Mouse (Mus musculus): ENCODE measurements at regions not wholly inside any gene's neighbourhood (a gene's known extent, or its start where the extent isn't known, plus 50 kb on each side); places are given as distances from the start of the nearest gene placed in this dataset.

DNA sequence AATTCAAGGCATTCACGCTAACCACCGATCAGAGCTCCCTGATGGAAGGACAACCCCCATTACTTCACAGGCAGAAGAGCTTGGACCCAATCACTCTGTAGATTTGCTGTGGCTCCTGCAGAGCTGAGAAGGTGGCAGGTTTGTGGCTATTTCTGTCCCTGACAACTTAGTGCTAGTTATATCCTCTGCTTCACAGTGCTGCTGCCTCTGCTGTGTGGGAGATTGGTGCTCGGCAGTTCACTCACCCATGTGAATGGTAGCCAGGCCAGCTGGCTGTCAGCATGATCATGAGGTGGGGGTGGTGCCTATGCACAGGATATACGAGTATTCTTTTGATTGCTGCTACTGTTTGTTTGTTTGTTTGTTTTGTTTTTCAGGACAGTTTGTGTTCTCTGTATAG, 113.9 kb downstream of the Gm10131 start:
- DNase-seq (ENCODE audit: low read depth, low spot score): no peak

- DNase-seq (ENCODE audit: low read depth, low spot score): no peak
Observed at GRCm38 (mm10) chr8:33992946-33993345, 118.6 kb downstream of the Gm10131 start.

DNA sequence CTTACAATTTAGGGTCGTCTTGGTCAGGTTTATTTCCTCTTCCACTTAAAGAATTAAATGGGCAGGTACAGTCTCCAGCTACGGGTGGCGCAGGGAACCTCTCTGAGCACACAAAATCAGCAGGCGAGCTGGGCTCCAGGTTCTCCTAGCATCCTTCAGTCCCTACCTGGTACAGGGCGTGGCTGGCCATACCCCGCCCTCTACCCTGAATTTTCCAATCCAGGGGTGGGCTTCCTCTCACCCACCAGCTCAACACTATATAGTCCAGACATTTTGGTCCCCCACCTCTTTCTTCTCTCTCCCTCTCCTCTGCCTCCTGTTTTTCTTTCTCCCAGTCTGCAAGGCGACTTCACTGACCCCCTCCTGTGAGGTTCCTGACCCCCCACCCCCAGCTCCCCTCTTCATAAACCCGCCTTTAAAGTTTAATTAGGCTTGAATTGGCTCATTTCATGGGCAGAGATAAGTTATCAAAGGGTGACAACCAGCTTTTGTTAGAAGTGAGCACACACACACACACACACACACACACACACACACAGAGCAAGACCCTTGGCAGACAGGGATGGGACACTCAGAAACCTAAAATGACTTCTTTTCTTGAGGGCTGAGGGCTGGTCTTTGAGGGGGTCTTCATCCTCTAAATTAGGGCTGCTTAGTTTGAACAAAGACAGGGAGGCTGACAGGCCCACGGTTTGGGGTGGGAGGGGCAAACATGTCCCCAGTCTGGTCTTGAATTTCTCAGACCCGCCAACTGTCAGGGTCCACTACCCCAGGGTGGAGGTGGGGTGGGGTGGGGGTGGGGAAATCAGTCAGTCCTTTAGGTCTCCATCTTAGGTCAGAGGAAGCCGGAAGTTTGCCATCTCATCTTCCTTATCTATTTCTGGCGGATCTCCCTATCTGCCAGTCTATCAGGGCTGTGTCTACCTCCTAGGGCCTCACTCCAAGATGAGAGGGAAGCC, 119.3 kb downstream of the Gm10131 start:
- DNase-seq (ENCODE audit: low read depth, low spot score): no peak

DNA sequence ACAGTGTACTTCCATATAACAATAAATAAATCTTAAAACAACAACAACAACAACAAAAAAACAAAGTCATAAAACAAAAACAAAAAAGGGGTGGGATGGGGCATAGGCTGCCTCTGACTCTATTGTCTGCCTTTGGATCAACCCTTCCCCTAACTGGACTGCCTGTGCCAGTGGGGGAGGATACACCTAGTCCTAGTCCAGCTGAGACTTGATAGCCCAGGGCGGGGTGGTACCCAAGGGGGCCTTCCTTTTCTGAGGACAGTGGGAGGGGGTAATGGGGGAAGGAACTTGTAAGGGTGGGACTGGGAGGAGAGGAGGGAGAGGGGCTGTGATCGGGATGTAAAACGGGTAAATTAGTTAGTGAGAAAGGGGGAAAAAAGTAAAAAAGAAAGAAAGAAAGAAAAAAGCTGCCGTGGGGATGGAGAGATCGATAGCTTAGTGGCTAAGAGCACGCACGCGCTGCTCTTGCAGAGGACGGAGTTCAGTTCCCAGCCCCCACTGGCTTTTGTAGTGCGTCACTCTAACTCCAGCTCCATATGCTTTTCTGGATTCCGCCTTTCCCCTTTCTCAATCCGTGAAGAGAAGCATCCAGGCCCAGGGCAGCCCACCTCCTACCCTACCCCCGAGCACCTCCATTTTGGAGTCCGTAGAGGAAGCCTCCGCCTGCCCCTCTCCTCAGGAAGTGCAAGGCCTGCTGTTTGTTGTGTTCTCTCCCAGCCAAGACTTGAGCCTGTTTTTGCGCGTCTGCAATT, 120.2 kb downstream of the Gm10131 start:
- no peak for DNase-seq (ENCODE audit: low read depth, low spot score)

DNA sequence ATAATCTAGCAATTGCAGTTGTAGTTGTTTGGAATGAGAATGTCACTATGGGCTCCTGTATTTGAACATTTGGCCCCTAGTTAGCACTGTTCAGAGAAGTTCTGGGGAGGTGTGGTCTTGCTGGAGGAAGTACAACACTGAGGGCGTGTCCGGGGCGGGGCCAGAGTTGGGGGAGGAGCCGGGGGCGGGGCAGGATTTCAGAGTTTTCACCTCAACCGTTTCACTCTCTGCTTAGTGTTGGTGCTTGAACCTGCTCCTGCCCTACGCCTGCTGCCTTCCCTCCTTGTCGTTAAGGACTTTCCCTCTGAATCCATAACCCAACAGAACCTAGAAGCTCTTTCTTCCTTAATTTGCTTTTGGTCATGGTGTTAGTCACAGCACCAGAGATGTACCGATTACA, 121.5 kb downstream of the Gm10131 start:
- DNase-seq (ENCODE audit: low read depth, low spot score): peak; percentile 41

DNA sequence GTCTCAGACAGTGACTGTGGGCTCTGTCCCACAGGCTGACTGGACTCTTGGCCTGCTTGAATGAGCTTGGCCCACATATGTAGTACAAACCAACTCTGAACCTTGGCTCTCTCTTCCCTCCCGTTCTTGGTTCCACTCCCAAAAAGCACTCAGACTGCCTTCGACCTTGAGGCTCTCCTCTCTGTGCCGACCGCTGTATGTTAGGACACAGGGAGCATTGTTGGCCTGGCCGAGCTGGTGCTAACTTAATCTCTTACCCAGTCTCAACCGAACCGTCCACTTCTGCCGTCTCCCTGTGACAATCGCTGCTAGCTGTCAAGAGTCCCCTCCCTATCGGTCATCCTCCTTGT, 123.8 kb downstream of the Gm10131 start:
- no peak for DNase-seq (ENCODE audit: low read depth, low spot score)

DNA sequence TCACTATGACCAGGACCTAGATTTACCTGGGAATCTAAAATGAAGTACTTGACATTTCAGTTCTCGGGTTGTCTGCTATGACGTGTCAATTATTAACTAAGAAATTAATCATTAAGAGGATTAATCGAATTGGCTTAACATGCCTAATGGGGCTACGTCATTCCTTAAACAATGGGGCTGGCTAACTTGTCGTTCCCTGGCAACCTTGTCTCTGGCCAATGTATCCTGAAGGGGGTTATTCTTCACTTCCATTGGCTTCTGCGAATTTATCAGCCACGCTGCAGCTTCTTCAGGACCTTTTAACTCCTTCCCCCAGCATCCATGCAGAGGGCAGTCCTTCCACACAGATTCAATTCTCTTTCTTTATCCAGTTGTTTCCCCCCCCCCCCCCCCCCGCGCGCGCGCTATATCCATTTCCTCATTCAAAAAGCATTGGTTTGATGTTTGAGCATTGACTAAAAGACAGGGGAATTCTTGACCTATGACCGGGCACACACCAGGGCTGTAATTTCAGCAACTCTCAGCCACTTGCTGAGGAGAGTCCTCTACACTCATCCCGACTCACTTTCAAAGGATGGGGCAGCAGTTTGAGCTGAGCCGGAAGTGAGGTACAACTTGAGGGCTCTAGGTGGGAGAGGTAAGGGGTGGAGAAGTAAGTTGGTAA, 124.3 kb downstream of the Gm10131 start:
- DNase-seq (ENCODE audit: low read depth, low spot score): no peak

- DNase-seq (ENCODE audit: low read depth, low spot score): no peak
Observed at GRCm38 (mm10) chr8:33986657-33987056, 124.9 kb downstream of the Gm10131 start.

DNA sequence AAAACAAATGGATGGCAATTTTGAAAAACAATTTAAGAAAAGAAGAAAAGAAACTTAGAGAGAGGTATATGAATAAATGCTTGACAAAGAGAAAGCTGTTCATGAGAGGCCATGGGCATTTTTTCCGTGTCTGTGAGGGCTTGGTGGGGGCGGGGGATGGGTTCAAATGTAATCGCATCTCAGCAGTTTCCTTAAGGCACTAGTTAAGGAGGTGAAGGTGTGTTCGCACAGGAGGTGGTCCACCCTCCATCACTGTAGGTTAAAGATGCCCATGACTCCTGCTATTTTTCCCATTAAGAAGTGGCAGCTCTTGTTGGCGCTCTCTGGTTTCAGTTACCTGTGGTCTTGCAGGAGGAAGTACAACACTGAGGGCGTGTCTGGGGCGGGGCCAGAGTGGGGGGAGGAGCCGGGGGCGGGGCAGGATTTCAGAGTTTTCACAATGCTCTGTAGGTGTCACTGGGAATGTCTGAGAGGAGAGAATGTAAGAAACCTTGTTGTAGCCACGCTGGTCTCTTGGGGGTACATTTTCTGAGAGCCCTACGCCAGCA, 126.0 kb downstream of the Gm10131 start:
- peak; percentile 51 for DNase-seq (ENCODE audit: low read depth, low spot score)

DNA sequence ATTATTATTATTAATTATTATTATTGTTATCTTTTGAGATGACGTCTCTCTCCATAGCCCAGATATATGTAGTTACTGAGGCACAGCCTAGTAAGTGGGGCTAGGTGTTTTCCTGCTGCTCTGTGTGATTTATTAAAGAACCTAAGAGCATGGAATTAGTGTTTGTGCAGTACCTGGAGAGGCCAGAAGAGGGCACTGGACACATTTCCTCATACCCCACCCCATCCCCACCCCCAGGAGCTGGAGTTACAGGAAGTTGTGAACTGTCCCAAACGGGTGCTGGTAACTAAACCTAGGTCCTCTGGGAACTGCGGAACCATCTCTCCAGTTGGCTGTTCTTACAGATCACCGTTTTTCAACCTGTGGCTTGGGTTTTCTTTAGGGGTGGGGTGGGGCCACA, 129.9 kb downstream of the Gm10131 start:
- peak; percentile 69 for DNase-seq (ENCODE audit: low read depth, low spot score)

DNA sequence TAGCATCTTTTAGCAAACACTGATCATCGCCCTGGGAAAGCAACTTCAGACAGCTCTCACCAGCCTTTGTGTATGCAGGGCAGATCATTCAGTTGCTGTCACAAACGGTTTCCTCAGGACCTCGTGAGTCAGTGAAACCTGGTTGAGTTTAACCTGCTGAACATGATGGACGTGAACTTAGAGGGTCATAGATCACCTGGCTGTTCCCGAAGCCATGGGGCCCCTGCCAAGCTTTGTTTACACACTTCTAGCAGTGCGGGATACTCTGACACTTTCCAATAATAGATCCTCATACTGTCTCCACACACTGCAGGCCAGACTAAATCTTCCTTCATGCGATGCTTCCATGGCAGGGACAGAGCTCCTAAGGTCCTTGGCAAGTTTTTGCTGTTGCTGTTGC, 130.5 kb downstream of the Gm10131 start:
- no peak for DNase-seq (ENCODE audit: low read depth, low spot score)

Data from CD4-positive, CD25-positive, alpha-beta regulatory T cell, adult 2 months (primary cell).